Mouse (Mus musculus): Measurements from ENCODE around the gene Aoc3. TPM values are rescaled to one million over a fixed set of nuclear protein-coding genes. Genes with fewer than 3 reads are reported as not detected.

The Aoc3 gene
- total and polyA plus RNA-seq, 2 experiments from 2014 or later: 0.07 to 0.66 TPM

- TF ChIP-seq CTCF (IDR thresholded peaks at IDR 0.05): no peak
- DNase-seq (ENCODE audit: low spot score) (no peak), ATAC-seq (ENCODE audit: low FRiP score) (no peak)
- H3K9ac ChIP-seq (replicated peaks; ENCODE audit: low read length, poor library complexity, severe bottlenecking): no peak overlapping the region
- WGBS: 83% methylated on average over 3 of the region's 3 CpGs
- H3K4me1 ChIP-seq (ENCODE audit: insufficient read depth, low read length): no peaks in the 10 kb centered on the region
- H3K27ac ChIP-seq (ENCODE audit: low read depth, low read length): no peak overlapping the region
- H3K4me2 ChIP-seq (ENCODE audit: low read depth, low read length, poor library complexity, severe bottlenecking): no peak overlapping the region
- no peak overlapping the region for H3K4me3 ChIP-seq (ENCODE audit: low read depth, low read length)
- H3K36me3 ChIP-seq (ENCODE audit: insufficient read depth, low read length): no peaks in the 10 kb centered on the region
- no peaks in the 10 kb centered on the region for H3K27me3 ChIP-seq (ENCODE audit: insufficient read depth, low read length)
- no peaks in the 10 kb centered on the region for H3K9me3 ChIP-seq (ENCODE audit: low read length)
Measured at GRCm38 (mm10) chr11:101311083-101311482, 19.3 kb upstream of the Aoc3 start.

- no peak for DNase-seq (ENCODE audit: low spot score)
- Histone ChIP-seq H3K4me1 (ENCODE audit: insufficient read depth, low read length) (peaks cover 6% of the 10 kb centered on the region), H3K4me2 (ENCODE audit: low read depth, low read length, poor library complexity, severe bottlenecking) (no peak overlapping the region), H3K36me3 (ENCODE audit: insufficient read depth, low read length) (no peaks in the 10 kb centered on the region), H3K4me3 (ENCODE audit: low read depth, low read length) (no peak overlapping the region), H3K9ac (replicated peaks; ENCODE audit: low read length, poor library complexity, severe bottlenecking) (no peak overlapping the region), H3K27ac (ENCODE audit: low read depth, low read length) (no peak overlapping the region), H3K27me3 (ENCODE audit: insufficient read depth, low read length) (no peaks in the 10 kb centered on the region), H3K9me3 (ENCODE audit: low read length) (no peaks in the 10 kb centered on the region)
- 70% methylated on average over 3 of the region's 3 CpGs for WGBS
- TF ChIP-seq CTCF (IDR thresholded peaks at IDR 0.05): no peak
- ATAC-seq (ENCODE audit: low FRiP score): no peak
Measured at GRCm38 (mm10) chr11:101312150-101312549, 18.3 kb upstream of the Aoc3 start.

- Histone ChIP-seq H3K4me1 (ENCODE audit: insufficient read depth, low read length) (peaks cover 7% of the 10 kb centered on the region), H3K27me3 (ENCODE audit: insufficient read depth, low read length) (no peaks in the 10 kb centered on the region), H3K4me2 (ENCODE audit: low read depth, low read length, poor library complexity, severe bottlenecking) (no peak overlapping the region), H3K4me3 (ENCODE audit: low read depth, low read length) (no peak overlapping the region), H3K9ac (replicated peaks; ENCODE audit: low read length, poor library complexity, severe bottlenecking) (no peak overlapping the region), H3K27ac (ENCODE audit: low read depth, low read length) (no peak overlapping the region), H3K9me3 (ENCODE audit: low read length) (no peaks in the 10 kb centered on the region), H3K36me3 (ENCODE audit: insufficient read depth, low read length) (peaks cover 9% of the 10 kb centered on the region)
- peak; percentile 37 for TF ChIP-seq CTCF (IDR thresholded peaks at IDR 0.05)
- 100% methylated on average over 1 of the region's 1 CpGs for WGBS
- ATAC-seq (ENCODE audit: low FRiP score) (no peak), DNase-seq (ENCODE audit: low spot score) (no peak)
Measured at GRCm38 (mm10) chr11:101314567-101314966, 15.8 kb upstream of the Aoc3 start.

GRCm38 (mm10) chr11:101315082-101315650 is 15.2 kb upstream of the Aoc3 start:
- H3K36me3 ChIP-seq (ENCODE audit: insufficient read depth, low read length): peaks cover 14% of the 10 kb centered on the region
- ATAC-seq (ENCODE audit: low FRiP score) (no peak), DNase-seq (ENCODE audit: low spot score) (no peak)
- no peak for TF ChIP-seq CTCF (IDR thresholded peaks at IDR 0.05)
- no peaks in the 10 kb centered on the region for H3K9me3 ChIP-seq (ENCODE audit: low read length)
- WGBS: 80% methylated on average over 8 of the region's 8 CpGs
- peaks cover 7% of the 10 kb centered on the region for H3K4me1 ChIP-seq (ENCODE audit: insufficient read depth, low read length)
- peak overlapping the region; percentile 98 for H3K4me3 ChIP-seq (ENCODE audit: low read depth, low read length)
- H3K9ac ChIP-seq (replicated peaks; ENCODE audit: low read length, poor library complexity, severe bottlenecking): 0 out of 2 replicates have a peak overlapping the region, but pooled peaks have one; percentile 91
- H3K27ac ChIP-seq (ENCODE audit: low read depth, low read length): peak overlapping the region; percentile 78; the same call in 1 of the 2 replicates
- H3K27me3 ChIP-seq (ENCODE audit: insufficient read depth, low read length): no peaks in the 10 kb centered on the region
- peak overlapping the region; percentile 95 for H3K4me2 ChIP-seq (ENCODE audit: low read depth, low read length, poor library complexity, severe bottlenecking)

- H3K9me3 ChIP-seq (ENCODE audit: low read length): no peaks in the 10 kb centered on the region
- H3K9ac ChIP-seq (replicated peaks; ENCODE audit: low read length, poor library complexity, severe bottlenecking): peak within 1 kb of the TSS; percentile 91
- TF ChIP-seq CTCF (IDR thresholded peaks at IDR 0.05): no peak
- peaks cover 21% of the 10 kb centered on the region for H3K36me3 ChIP-seq (ENCODE audit: insufficient read depth, low read length)
- peaks cover 7% of the 10 kb centered on the region for H3K4me1 ChIP-seq (ENCODE audit: insufficient read depth, low read length)
- no peaks in the 10 kb centered on the region for H3K27me3 ChIP-seq (ENCODE audit: insufficient read depth, low read length)
- peak within 1 kb of the TSS; percentile 78 for H3K27ac ChIP-seq (ENCODE audit: low read depth, low read length)
- ATAC-seq (ENCODE audit: low FRiP score): peak; percentile 91
- peak; percentile 93 for DNase-seq (ENCODE audit: low spot score)
- peak within 1 kb of the TSS; percentile 95 for H3K4me2 ChIP-seq (ENCODE audit: low read depth, low read length, poor library complexity, severe bottlenecking)
- WGBS: under 1% methylated on average over 56 of the region's 62 CpGs
- H3K4me3 ChIP-seq (ENCODE audit: low read depth, low read length): peak within 1 kb of the TSS; percentile 98
Measured at GRCm38 (mm10) chr11:101315665-101316500, 14.5 kb upstream of the Aoc3 start, which contains the start of gene Psme3. Gene Psme3 (plus strand): TSS chr11:101316213.

- WGBS: 1% methylated on average over 17 of the region's 17 CpGs
- Histone ChIP-seq H3K4me1 (ENCODE audit: insufficient read depth, low read length) (peaks cover 7% of the 10 kb centered on the region), H3K4me2 (ENCODE audit: low read depth, low read length, poor library complexity, severe bottlenecking) (peak overlapping the region; percentile 95), H3K9ac (replicated peaks; ENCODE audit: low read length, poor library complexity, severe bottlenecking) (peak overlapping the region; percentile 91), H3K4me3 (ENCODE audit: low read depth, low read length) (peak overlapping the region; percentile 98), H3K27ac (ENCODE audit: low read depth, low read length) (peak overlapping the region; percentile 78), H3K9me3 (ENCODE audit: low read length) (no peaks in the 10 kb centered on the region), H3K36me3 (ENCODE audit: insufficient read depth, low read length) (peaks cover 27% of the 10 kb centered on the region), H3K27me3 (ENCODE audit: insufficient read depth, low read length) (no peaks in the 10 kb centered on the region)
- DNase-seq (ENCODE audit: low spot score) (no peak), ATAC-seq (ENCODE audit: low FRiP score) (peak; percentile 80; the same call in 1 of the 2 replicates)
- TF ChIP-seq CTCF (IDR thresholded peaks at IDR 0.05): no peak
Measured at GRCm38 (mm10) chr11:101316501-101316917, 13.9 kb upstream of the Aoc3 start.

Data from midbrain, postnatal 0 days (tissue).